Mouse (Mus musculus) kidney, embryonic 16.5 days (tissue): ENCODE measurements around the gene Cpne2. TPM values are rescaled to one million over a fixed set of nuclear protein-coding genes. Genes with fewer than 3 reads are reported as not detected.

Source experiments
- ATAC-seq: fragments of 200-750 bp; cut with Nextera tagmentation; 2 replicates; pipeline ENCODE4 v1.8.0; 2017; ENCODE audit warnings: moderate TSS enrichment; ENCODE audit not compliant: low FRiP score, low TSS enrichment
- H3K27ac ChIP-seq: fragments of 300-500 bp; sonication (generic); 2 replicates; pipeline ENCODE4 v1.5.1; 2014; ENCODE audit warnings: low read length
- H3K27me3 ChIP-seq: fragments of 300-500 bp; sonication (generic); 2 replicates; pipeline ENCODE4 v1.6.1; 2014; ENCODE audit warnings: low read length, control low read depth, mixed read lengths; ENCODE audit not compliant: insufficient read depth
- H3K36me3 ChIP-seq: fragments of 300-500 bp; sonication (generic); 2 replicates; pipeline ENCODE4 v1.6.1; 2014; ENCODE audit warnings: low read length, control low read depth, mixed read lengths; ENCODE audit not compliant: insufficient read depth
- H3K4me1 ChIP-seq: fragments of 300-500 bp; sonication (generic); 2 replicates; pipeline ENCODE4 v1.6.1; 2014; ENCODE audit warnings: low read length, control low read depth, mixed read lengths; ENCODE audit not compliant: insufficient read depth
- H3K4me2 ChIP-seq: fragments of 300-500 bp; sonication (generic); replicated peaks from 2 replicates; pipeline ENCODE4 v1.6.1; 2014; ENCODE audit warnings: low read depth, low read length
- H3K4me3 ChIP-seq: fragments of 300-500 bp; sonication (generic); 2 replicates; pipeline ENCODE4 v1.5.1; 2014; ENCODE audit warnings: mild to moderate bottlenecking, low read length
- H3K9ac ChIP-seq: fragments of 300-500 bp; sonication (generic); replicated peaks from 2 replicates; pipeline ENCODE4 v1.6.1; 2014; ENCODE audit warnings: low read length
- H3K9me3 ChIP-seq: fragments of 300-500 bp; sonication (generic); 2 replicates; pipeline ENCODE4 v1.6.1; 2016; ENCODE audit warnings: low read length, control low read depth
- WGBS: fragments of 180-500 bp; shearing (Covaris S2); extraction: QIAGEN DNeasy Blood & Tissue Kit; methylation state at CpG from one replicate; pipeline ENCODE4 v1.1.7; 2014; 5-methylcytosine and 5-hydroxymethylcytosine counted together
- polyA plus RNA-seq: library from polyadenylated mRNA; unstranded; fragments of >200 nt; fragmentation: Nextera tagmentation; extraction: Ambion mirVana; gene quantifications from 2 replicates; pipeline ENCODE4 v1.2.1, GENCODE M21; 2015

The Cpne2 gene
- polyA plus RNA-seq, 1 experiment from 2014 or later: 10.2 TPM

DNA sequence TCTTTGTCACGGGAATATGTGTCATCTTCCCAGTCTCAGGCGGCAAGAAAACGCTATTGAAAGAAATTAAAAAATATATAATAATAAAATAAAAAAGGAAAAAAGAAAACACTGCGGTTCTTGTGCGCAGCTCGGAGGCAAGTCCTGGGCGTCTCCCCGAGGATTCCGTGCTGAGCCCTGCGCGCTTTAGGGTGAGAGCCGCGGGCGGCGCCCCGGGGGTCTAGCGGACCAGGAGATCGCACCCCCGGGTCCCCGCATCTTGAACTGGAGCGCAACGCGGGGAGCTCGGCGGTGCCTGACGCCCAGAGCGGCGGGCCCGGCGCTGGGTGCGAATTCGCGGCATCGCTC, 291 bp upstream of the Cpne2 start:
- peaks cover 17% of the 10 kb centered on the region for H3K27me3 ChIP-seq
- H3K36me3 ChIP-seq: no peaks in the 10 kb centered on the region
- ATAC-seq: peak; percentile 13; the same call in 1 of the 2 replicates
- H3K4me3 ChIP-seq: peak overlapping the region; percentile 70
- H3K4me1 ChIP-seq: peaks cover 12% of the 10 kb centered on the region
- no peaks in the 10 kb centered on the region for H3K9me3 ChIP-seq
- H3K4me2 ChIP-seq: peak overlapping the region; percentile 96
- peak overlapping the region; percentile 76 for H3K9ac ChIP-seq
- no peak overlapping the region for H3K27ac ChIP-seq
- under 1% methylated on average over 26 of the region's 34 CpGs for WGBS

DNA sequence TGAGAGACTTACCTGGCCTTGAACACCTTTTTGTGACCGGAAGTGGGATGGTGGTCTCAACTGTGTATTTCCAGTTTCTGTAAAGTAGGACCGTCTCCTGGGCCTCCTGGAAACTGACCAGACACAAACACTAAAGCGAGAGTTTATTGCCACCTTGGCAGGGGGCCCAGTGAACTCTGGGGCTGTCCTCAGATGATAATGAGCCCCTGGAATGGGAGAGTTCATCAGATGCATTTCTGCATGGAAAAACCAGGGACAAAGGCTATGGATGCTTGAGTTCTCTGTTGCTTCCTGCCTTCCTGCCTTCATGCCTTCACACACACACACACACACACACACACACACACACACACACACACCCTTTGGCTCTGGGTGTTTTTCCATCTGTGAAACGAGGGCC, 1.8 kb downstream of the Cpne2 start:
- H3K4me2 ChIP-seq: no peak overlapping the region
- no peaks in the 10 kb centered on the region for H3K36me3 ChIP-seq
- no peak overlapping the region for H3K4me3 ChIP-seq
- peaks cover 12% of the 10 kb centered on the region for H3K4me1 ChIP-seq
- H3K9me3 ChIP-seq: no peaks in the 10 kb centered on the region
- H3K27me3 ChIP-seq: peaks cover 17% of the 10 kb centered on the region; the same call in 1 of the 2 replicates
- WGBS: 37% methylated on average over 4 of the region's 4 CpGs
- ATAC-seq: no peak
- no peak overlapping the region for H3K9ac ChIP-seq
- H3K27ac ChIP-seq: no peak overlapping the region

DNA sequence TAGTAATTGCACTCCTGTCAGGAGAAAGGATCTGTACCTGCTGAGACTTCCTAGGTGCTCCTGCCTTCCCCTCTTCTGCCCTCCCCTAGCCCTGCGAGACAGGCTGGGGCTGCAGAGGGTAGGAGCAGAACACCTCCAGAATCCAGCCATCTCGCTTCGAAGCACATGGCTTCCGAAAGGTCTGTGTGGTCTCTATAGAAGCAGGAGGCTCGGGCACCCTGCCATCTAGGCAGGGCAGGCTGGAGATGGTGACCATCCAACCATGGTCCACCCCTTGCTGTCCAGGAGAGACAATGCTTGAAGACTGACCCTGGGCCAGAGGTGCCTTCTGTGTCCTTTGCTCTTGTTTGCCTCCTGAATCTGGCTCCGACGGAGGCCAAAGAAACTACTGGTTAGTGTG, 2.8 kb downstream of the Cpne2 start:
- Histone ChIP-seq H3K4me3 (no peak overlapping the region), H3K36me3 (no peaks in the 10 kb centered on the region), H3K4me2 (no peak overlapping the region), H3K27me3 (peaks cover 17% of the 10 kb centered on the region; the same call in 1 of the 2 replicates), H3K27ac (no peak overlapping the region), H3K4me1 (peaks cover 12% of the 10 kb centered on the region), H3K9me3 (no peaks in the 10 kb centered on the region), H3K9ac (no peak overlapping the region)
- ATAC-seq: no peak
- WGBS: 82% methylated on average over 7 of the region's 7 CpGs

DNA sequence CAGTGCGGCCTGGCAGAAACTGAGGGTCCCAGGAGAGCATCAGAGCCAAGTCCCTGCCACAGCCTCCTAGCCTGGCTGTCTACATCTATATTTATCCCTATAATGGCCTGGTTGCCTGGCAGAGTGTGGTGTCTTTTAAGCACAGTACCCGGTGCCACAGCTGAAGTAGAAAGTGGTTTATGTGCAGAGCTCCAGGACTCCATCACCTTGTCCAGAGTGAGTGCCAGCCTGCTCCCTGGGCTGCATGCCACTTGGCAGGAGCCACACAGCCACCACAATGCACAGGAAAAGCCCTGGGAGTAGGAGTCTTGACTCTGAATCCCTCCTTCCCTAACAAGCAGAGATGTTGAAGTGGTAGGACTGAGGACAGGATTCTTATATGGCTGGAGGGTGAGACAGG, 4.7 kb downstream of the Cpne2 start:
- no peak overlapping the region for H3K4me2 ChIP-seq
- no peak overlapping the region for H3K27ac ChIP-seq
- H3K9ac ChIP-seq: no peak overlapping the region
- H3K27me3 ChIP-seq: peaks cover 11% of the 10 kb centered on the region; the same call in 1 of the 2 replicates
- no peaks in the 10 kb centered on the region for H3K36me3 ChIP-seq
- no peak overlapping the region for H3K4me3 ChIP-seq
- ATAC-seq: no peak
- no peaks in the 10 kb centered on the region for H3K9me3 ChIP-seq
- 73% methylated on average over 2 of the region's 2 CpGs for WGBS
- peaks cover 8% of the 10 kb centered on the region for H3K4me1 ChIP-seq

DNA sequence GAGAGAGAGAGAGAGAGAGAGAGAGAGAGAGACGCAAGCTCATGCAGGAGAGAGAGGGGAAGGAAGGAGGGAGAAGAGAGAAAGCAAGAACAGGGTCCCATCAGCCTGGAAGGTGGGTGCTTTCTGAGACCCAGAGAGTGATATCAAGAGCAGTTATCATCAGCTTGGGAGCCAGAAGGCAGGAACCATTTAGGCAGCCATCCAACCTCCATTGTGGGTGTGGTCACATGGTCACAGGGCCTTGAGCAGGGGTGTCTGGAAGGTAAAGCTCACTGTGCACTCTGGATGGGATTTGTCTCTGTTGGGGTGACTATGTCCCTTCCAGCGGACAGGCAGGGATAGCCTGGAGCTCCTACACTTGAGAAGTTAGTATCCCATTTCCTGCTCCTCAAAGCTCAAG, 7.2 kb downstream of the Cpne2 start:
- no peak overlapping the region for H3K27ac ChIP-seq
- no peaks in the 10 kb centered on the region for H3K9me3 ChIP-seq
- no peaks in the 10 kb centered on the region for H3K36me3 ChIP-seq
- H3K4me2 ChIP-seq: no peak overlapping the region
- WGBS: 94% methylated on average over 1 of the region's 2 CpGs
- 0 out of 2 replicates have a peak, but pooled peaks cover 3% of the 10 kb centered on the region for H3K4me1 ChIP-seq
- no peak overlapping the region for H3K4me3 ChIP-seq
- H3K9ac ChIP-seq: no peak overlapping the region
- H3K27me3 ChIP-seq: no peaks in the 10 kb centered on the region
- ATAC-seq: no peak

DNA sequence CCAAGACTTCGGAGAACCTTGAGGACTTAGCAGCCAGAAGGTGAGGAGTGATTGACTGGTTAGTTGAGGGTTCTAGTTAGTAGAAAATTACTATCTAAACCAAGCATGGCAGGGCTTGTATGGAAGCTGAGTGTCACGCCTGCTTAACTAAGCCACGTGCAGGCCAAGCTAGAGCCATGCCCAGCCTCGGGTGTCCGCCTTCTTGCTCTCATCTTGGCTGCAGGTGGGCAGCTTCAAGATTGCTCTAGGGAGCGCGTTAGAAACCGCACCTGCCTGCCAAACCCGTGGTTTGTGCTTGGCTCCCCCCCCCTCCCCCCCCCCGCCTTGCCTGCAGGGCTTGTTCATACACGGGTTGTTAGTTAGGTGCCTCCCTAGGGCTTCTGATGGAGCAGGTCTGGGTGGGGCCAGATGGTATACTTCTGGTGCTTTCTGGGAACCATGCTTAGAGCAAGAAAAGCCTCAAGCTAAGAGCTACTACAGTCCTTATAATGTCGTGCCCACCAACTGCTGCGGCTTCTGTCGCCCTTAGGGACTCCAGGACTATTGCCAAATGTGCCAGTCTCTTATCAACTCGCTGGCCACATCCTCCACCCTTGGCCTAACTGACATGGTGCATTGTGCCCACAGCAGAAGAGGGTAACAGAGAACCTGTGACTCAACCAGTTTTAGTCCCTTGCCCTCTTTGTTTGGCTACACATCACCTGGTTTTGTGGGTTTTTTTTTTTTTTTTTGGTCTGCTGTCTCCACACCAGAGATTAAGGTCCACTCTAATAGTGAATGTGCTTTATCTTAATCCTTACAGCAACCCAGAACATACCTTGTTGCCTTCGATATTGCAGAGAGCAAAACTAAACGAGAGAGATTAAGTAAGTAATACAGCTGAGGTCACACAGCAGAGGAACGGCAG, 8.4 kb downstream of the Cpne2 start:
- WGBS: 69% methylated on average over 17 of the region's 18 CpGs
- Histone ChIP-seq H3K4me1 (no peaks in the 10 kb centered on the region), H3K4me2 (no peak overlapping the region), H3K9me3 (no peaks in the 10 kb centered on the region), H3K4me3 (no peak overlapping the region), H3K36me3 (no peaks in the 10 kb centered on the region), H3K27ac (no peak overlapping the region), H3K9ac (no peak overlapping the region), H3K27me3 (no peaks in the 10 kb centered on the region)
- no peak for ATAC-seq

DNA sequence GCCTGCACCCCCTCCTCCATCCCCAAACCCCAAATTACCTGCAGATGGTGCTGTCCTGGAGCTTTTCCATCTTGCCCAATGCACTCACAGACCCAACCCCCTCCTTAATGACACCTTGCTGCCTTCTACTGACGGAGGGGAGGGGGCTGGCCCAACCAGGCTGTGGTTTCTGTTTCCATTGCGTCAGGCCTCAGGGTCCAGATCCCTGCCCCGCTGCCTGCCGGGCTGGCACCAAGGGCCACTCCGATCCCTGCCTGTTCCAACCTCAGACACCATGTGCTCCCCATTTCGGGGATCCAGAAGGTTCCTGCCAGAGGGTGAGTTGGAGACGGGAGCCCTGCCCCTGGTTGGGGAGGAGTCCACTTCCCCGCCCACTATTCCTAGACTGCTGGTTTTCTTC, 11.2 kb downstream of the Cpne2 start:
- Histone ChIP-seq H3K9me3 (no peaks in the 10 kb centered on the region), H3K4me3 (no peak overlapping the region), H3K4me1 (no peaks in the 10 kb centered on the region), H3K27ac (no peak overlapping the region), H3K36me3 (no peaks in the 10 kb centered on the region), H3K27me3 (no peaks in the 10 kb centered on the region), H3K4me2 (no peak overlapping the region), H3K9ac (no peak overlapping the region)
- ATAC-seq: no peak
- WGBS: 55% methylated on average over 8 of the region's 8 CpGs

DNA sequence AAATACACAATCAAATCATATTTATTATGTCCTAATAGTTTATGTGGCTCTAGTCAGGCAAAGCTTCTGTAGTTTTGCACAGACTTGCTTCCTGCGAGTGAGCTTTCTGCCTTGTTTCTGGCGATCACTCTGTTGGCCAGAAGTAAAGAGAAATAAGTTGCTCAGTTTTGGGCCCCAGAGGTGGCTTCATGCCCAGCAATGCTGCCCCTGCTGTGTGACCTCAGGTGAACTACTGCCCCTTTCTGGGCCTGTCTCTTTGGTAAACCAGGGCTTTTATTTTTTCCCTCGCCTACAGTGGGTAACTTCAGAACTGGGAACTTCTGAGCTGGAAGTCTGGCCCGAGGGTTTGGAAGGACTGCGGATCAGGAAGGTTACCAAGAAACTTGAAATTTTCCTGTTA, 16.3 kb downstream of the Cpne2 start:
- WGBS: 72% methylated on average over 5 of the region's 5 CpGs
- Histone ChIP-seq H3K4me3 (no peak overlapping the region), H3K9me3 (no peaks in the 10 kb centered on the region), H3K36me3 (no peaks in the 10 kb centered on the region), H3K4me2 (no peak overlapping the region), H3K27ac (no peak overlapping the region), H3K4me1 (peaks cover 4% of the 10 kb centered on the region; the same call in 1 of the 2 replicates), H3K27me3 (no peaks in the 10 kb centered on the region), H3K9ac (no peak overlapping the region)
- no peak for ATAC-seq

DNA sequence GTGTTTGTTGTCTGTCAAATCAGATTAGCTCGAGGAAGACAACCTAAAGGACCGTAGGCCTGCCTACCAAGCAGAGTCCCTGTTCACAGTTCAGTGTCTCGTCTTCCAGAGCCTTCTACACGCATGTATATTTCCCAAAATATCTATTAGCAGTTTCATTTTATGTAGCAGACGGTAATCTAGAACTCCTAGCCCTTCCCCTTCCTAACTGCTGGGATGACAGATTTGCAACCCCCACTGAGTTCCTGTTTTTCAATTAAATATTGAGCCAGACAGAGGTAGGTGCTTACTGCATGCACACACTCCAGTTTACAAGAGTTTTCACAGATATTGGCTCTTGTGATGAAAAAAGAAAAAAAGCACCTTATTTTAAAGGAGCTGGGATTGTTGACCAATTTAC, 16.7 kb downstream of the Cpne2 start:
- peaks cover 4% of the 10 kb centered on the region; the same call in 1 of the 2 replicates for H3K4me1 ChIP-seq
- no peaks in the 10 kb centered on the region for H3K9me3 ChIP-seq
- no peaks in the 10 kb centered on the region for H3K27me3 ChIP-seq
- no peak overlapping the region for H3K9ac ChIP-seq
- H3K4me2 ChIP-seq: no peak overlapping the region
- no peak overlapping the region for H3K27ac ChIP-seq
- no peak for ATAC-seq
- WGBS: 65% methylated on average over 5 of the region's 5 CpGs
- no peak overlapping the region for H3K4me3 ChIP-seq
- no peaks in the 10 kb centered on the region for H3K36me3 ChIP-seq

DNA sequence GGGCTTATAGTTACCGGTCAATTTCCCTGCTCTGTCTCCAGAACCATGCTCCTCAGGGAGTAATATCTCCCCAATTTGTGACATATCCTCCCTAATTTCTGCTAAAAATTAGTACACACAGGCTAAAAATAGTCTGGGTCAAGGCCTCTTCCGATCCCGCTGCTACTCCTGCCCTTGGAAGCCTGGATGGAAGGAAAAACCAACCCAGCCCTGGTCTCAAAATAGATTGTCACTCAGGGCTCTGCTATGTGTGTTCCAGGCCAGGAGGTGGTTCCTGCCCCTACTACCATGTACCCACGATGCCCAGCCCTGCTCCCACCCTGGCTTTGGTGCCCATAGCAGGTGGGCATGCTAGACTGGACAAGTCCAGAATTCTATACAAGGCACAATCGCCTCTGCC, 17.2 kb downstream of the Cpne2 start:
- no peak for ATAC-seq
- Histone ChIP-seq H3K36me3 (no peaks in the 10 kb centered on the region), H3K4me2 (no peak overlapping the region), H3K27me3 (no peaks in the 10 kb centered on the region), H3K27ac (no peak overlapping the region), H3K4me1 (peaks cover 4% of the 10 kb centered on the region; the same call in 1 of the 2 replicates), H3K4me3 (no peak overlapping the region), H3K9me3 (no peaks in the 10 kb centered on the region), H3K9ac (no peak overlapping the region)
- WGBS: 68% methylated on average over 5 of the region's 5 CpGs
